Mouse (Mus musculus): ENCODE measurements around the gene Pam. TPM values are rescaled to one million over a fixed set of nuclear protein-coding genes. Genes with fewer than 3 reads are reported as not detected.

The Pam gene
- polyA plus RNA-seq, 1 experiment from 2014 or later: 76.4 TPM

DNA sequence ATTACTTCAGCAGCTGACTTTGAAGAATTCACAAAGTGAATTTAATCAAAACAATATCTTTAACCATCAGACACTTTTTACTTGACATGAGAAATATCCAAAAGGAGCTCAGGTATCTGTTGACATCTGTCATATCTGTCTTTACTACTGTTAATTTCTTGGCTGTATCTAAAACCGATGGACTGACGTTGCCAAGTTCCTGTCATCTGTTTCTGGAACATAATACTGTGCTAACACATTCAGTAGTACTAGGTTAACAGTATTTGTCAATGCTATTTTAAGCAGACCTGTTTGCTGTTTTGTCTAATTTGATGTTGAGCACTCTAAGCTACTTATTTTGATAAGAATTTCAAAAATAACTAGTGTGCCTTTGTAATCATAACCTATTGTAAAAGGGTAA lies 307.0 kb downstream of the Pam start:
- WGBS: 85% methylated on average over 2 of the region's 2 CpGs
- DNase-seq (ENCODE audit: low spot score) (no peak), ATAC-seq (ENCODE audit: low FRiP score, low TSS enrichment) (no peak)
- no peaks in the 10 kb centered on the region for H3K4me1 ChIP-seq (replicated peaks; ENCODE audit: control insufficient read depth, insufficient read depth)
- H3K27me3 ChIP-seq (ENCODE audit: control insufficient read depth, insufficient read depth, low read length): no peaks in the 10 kb centered on the region
- H3K4me2 ChIP-seq (replicated peaks; ENCODE audit: low read depth): no peak overlapping the region
- H3K9ac ChIP-seq (ENCODE audit: low read length): no peak overlapping the region
- H3K4me3 ChIP-seq (ENCODE audit: low read depth, low read length): no peak overlapping the region
- TF ChIP-seq CTCF (IDR thresholded peaks at IDR 0.05; ENCODE audit: low read depth) (no peak), EP300 (optimal IDR thresholded peaks at IDR 0.05) (no peak)
- no peak overlapping the region for H3K27ac ChIP-seq (replicated peaks)
- no peaks in the 10 kb centered on the region for H3K36me3 ChIP-seq (ENCODE audit: control insufficient read depth, insufficient read depth, low read length)
- H3K9me3 ChIP-seq (ENCODE audit: control insufficient read depth, low read length): no peaks in the 10 kb centered on the region

DNA sequence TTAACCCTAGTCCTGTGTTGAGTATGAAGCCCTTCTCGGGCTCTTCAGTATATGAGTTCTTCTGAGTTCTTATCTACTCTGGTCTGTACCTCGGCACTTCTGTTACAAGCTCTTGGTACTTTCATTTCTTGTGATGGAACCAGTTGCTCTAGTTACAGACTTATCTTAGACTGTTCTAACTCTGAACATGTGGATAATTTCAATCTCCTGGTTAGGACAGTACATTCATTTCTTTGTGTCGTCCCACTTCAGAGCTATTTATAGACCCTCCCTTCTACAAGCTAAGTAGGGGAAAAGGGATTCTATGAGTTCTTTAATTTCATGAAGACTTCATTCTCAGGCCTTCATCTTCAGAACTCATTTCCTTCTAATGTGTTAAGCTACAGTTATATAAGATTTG lies 307.8 kb downstream of the Pam start:
- WGBS: 72% methylated on average over 3 of the region's 3 CpGs
- TF ChIP-seq EP300 (optimal IDR thresholded peaks at IDR 0.05): no peak
- no peak for TF ChIP-seq CTCF (IDR thresholded peaks at IDR 0.05; ENCODE audit: low read depth)

DNA sequence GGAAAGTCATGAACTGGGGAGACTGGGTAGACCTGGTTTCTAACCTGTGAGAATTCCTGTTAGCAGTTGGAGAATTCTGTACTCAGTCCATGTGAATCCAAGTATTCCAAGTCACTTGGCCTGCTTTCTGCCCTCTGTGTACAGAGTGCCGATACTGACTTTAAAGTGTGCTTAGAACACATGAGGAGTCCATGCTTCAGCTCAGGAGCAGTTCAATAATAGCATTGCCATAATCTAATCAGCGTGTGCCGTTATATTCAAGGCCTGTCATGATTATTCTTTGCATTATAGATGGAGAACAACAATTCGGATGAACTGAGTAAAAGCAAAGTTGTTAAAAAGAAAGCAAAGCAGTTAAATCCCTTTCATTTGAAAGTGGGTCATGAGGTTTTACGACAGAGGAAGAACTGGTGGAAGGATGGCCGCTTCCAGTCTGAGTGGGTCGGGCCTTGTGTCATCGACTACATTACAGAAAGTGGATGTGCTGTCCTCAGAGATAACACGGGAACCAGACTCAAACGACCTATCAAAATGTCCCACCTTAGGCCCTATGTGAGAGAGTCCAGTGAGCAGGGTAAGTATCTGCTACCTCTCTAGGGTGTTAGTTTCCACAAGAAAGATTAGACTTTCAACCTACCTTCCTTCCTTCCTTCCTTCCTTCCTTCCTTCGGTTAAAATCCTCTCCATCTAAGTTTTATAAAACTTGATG lies 309.6 kb downstream of the Pam start:
- H3K4me1 ChIP-seq (replicated peaks; ENCODE audit: control insufficient read depth, insufficient read depth): no peaks in the 10 kb centered on the region
- no peak for TF ChIP-seq EP300 (optimal IDR thresholded peaks at IDR 0.05)
- WGBS: 88% methylated on average over 11 of the region's 11 CpGs
- H3K9me3 ChIP-seq (ENCODE audit: control insufficient read depth, low read length): no peaks in the 10 kb centered on the region
- H3K4me3 ChIP-seq (ENCODE audit: low read depth, low read length): no peak overlapping the region
- no peak for DNase-seq (ENCODE audit: low spot score)
- H3K4me2 ChIP-seq (replicated peaks; ENCODE audit: low read depth): no peak overlapping the region
- no peak overlapping the region for H3K27ac ChIP-seq (replicated peaks)
- H3K9ac ChIP-seq (ENCODE audit: low read length): no peak overlapping the region
- H3K27me3 ChIP-seq (ENCODE audit: control insufficient read depth, insufficient read depth, low read length): no peaks in the 10 kb centered on the region
- no peaks in the 10 kb centered on the region for H3K36me3 ChIP-seq (ENCODE audit: control insufficient read depth, insufficient read depth, low read length)
- no peak for ATAC-seq (ENCODE audit: low FRiP score, low TSS enrichment)

More for the DNA sequence above, 307.8 kb downstream of the Pam start:
- Histone ChIP-seq H3K9me3 (ENCODE audit: control insufficient read depth, low read length) (no peaks in the 10 kb centered on the region), H3K4me1 (replicated peaks; ENCODE audit: control insufficient read depth, insufficient read depth) (no peaks in the 10 kb centered on the region), H3K4me2 (replicated peaks; ENCODE audit: low read depth) (no peak overlapping the region), H3K9ac (ENCODE audit: low read length) (no peak overlapping the region), H3K27ac (replicated peaks) (no peak overlapping the region), H3K4me3 (ENCODE audit: low read depth, low read length) (no peak overlapping the region), H3K27me3 (ENCODE audit: control insufficient read depth, insufficient read depth, low read length) (no peaks in the 10 kb centered on the region), H3K36me3 (ENCODE audit: control insufficient read depth, insufficient read depth, low read length) (no peaks in the 10 kb centered on the region)
- ATAC-seq (ENCODE audit: low FRiP score, low TSS enrichment) (no peak), DNase-seq (ENCODE audit: low spot score) (no peak)

DNA sequence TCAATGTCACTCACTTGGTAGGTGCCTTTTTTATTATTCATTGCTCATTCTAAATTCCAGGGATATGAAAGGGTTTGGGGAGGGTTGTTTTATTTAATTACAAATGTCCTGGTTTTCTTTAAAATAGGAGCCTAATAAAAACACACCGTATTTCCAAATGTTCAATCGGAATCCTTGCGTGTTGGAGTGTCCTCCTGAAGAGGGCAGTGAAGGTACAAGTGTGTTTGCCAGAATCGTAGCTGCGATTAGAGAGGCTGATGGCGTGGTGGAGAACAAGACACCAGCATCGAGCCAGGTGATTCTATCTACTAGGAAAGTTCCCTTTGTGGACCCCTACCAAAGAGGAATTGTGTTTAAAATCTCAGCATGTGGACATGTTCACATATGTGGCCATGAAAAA lies 310.5 kb downstream of the Pam start:
- no peaks in the 10 kb centered on the region for H3K27me3 ChIP-seq (ENCODE audit: control insufficient read depth, insufficient read depth, low read length)
- TF ChIP-seq EP300 (optimal IDR thresholded peaks at IDR 0.05) (no peak), CTCF (IDR thresholded peaks at IDR 0.05; ENCODE audit: low read depth) (peak; percentile 35)
- 74% methylated on average over 7 of the region's 7 CpGs for WGBS
- no peaks in the 10 kb centered on the region for H3K36me3 ChIP-seq (ENCODE audit: control insufficient read depth, insufficient read depth, low read length)
- no peak overlapping the region for H3K9ac ChIP-seq (ENCODE audit: low read length)
- ATAC-seq (ENCODE audit: low FRiP score, low TSS enrichment) (no peak), DNase-seq (ENCODE audit: low spot score) (no peak)
- no peak overlapping the region for H3K4me2 ChIP-seq (replicated peaks; ENCODE audit: low read depth)
- no peaks in the 10 kb centered on the region for H3K4me1 ChIP-seq (replicated peaks; ENCODE audit: control insufficient read depth, insufficient read depth)
- H3K4me3 ChIP-seq (ENCODE audit: low read depth, low read length): no peak overlapping the region
- no peak overlapping the region for H3K27ac ChIP-seq (replicated peaks)
- no peaks in the 10 kb centered on the region for H3K9me3 ChIP-seq (ENCODE audit: control insufficient read depth, low read length)

DNA sequence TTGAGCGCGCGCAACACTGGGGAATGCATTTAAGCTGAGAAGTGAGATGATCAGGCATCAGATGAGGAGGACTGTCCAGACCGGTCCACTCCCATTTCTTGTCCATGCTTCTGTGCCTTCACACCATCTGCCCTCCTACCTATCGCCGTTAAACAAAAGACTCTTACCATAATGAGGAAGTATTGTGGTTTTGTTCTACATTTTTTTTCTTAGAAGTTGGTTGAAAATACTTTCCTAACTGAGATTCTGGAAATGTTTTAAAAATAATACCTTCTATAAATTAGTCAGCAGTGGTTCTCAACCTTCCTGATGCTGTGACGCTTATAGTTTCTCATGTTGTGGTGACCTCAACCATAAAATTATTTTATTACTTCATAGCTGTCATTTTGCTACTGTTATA lies 313.8 kb downstream of the Pam start:
- Histone ChIP-seq H3K9me3 (ENCODE audit: control insufficient read depth, low read length) (no peaks in the 10 kb centered on the region), H3K27me3 (ENCODE audit: control insufficient read depth, insufficient read depth, low read length) (no peaks in the 10 kb centered on the region), H3K4me1 (replicated peaks; ENCODE audit: control insufficient read depth, insufficient read depth) (no peaks in the 10 kb centered on the region), H3K4me3 (ENCODE audit: low read depth, low read length) (no peak overlapping the region), H3K9ac (ENCODE audit: low read length) (no peak overlapping the region), H3K4me2 (replicated peaks; ENCODE audit: low read depth) (no peak overlapping the region), H3K36me3 (ENCODE audit: control insufficient read depth, insufficient read depth, low read length) (no peaks in the 10 kb centered on the region; the same call in 1 of the 2 replicates), H3K27ac (replicated peaks) (no peak overlapping the region)
- DNase-seq (ENCODE audit: low spot score): no peak
- WGBS: 93% methylated on average over 7 of the region's 7 CpGs
- ATAC-seq (ENCODE audit: low FRiP score, low TSS enrichment): no peak
- no peak for TF ChIP-seq CTCF (IDR thresholded peaks at IDR 0.05; ENCODE audit: low read depth)
- TF ChIP-seq EP300 (optimal IDR thresholded peaks at IDR 0.05): no peak

DNA sequence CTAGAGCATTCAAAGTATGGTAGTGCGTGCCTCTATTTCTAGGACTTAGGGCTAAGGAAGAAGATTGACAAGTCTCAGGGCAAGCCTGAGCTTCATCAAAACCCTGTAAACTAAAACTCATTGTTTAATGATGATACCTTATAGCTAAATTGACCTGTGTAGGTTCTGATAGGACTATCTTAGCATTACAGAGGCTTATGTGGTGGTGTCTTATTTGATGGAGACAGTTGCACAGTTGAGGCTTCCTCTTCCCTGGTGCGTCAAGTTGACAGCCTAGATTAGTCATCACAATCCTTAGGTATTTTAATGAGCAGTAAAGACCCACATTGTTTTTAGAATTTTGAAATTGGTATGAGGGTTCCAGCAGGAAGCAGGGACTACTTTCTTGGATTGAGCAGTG lies 321.5 kb downstream of the Pam start:
- H3K36me3 ChIP-seq (ENCODE audit: control insufficient read depth, insufficient read depth, low read length): no peaks in the 10 kb centered on the region; the same call in 1 of the 2 replicates
- TF ChIP-seq EP300 (optimal IDR thresholded peaks at IDR 0.05) (no peak), CTCF (IDR thresholded peaks at IDR 0.05; ENCODE audit: low read depth) (no peak)
- no peaks in the 10 kb centered on the region for H3K9me3 ChIP-seq (ENCODE audit: control insufficient read depth, low read length)
- H3K9ac ChIP-seq (ENCODE audit: low read length): no peak overlapping the region
- 91% methylated on average over 2 of the region's 2 CpGs for WGBS
- H3K4me1 ChIP-seq (replicated peaks; ENCODE audit: control insufficient read depth, insufficient read depth): no peaks in the 10 kb centered on the region
- H3K4me2 ChIP-seq (replicated peaks; ENCODE audit: low read depth): no peak overlapping the region
- no peak overlapping the region for H3K27ac ChIP-seq (replicated peaks)
- H3K4me3 ChIP-seq (ENCODE audit: low read depth, low read length): no peak overlapping the region
- no peak for ATAC-seq (ENCODE audit: low FRiP score, low TSS enrichment)
- no peaks in the 10 kb centered on the region for H3K27me3 ChIP-seq (ENCODE audit: control insufficient read depth, insufficient read depth, low read length)
- no peak for DNase-seq (ENCODE audit: low spot score)

Measured in stomach, postnatal 0 days (tissue).